Mouse (Mus musculus) spleen, adult 2 months (tissue): ENCODE results near the gene Hdac5. TPM values are rescaled to one million over a fixed set of nuclear protein-coding genes. Genes with fewer than 3 reads are reported as not detected.
A peak's percentile ranks its signal among the peaks of the same experiment; 100 is the strongest.

ENCODE experiments used
- DNase-seq, 2 experiments: peaks; one replicate each; pipeline versions ENCODE4 v3.0.0 to v3.0.0-alpha.2; 2012 to 2021; ENCODE audit warnings: low spot score in 2 of 2, low read depth in 1 of 2
- H3K27ac ChIP-seq: fragments of 200-500 bp; 2 replicates; pipeline ENCODE4 v1.5.1; 2012; ENCODE audit warnings: low read length, inconsistent platforms; ENCODE audit not compliant: insufficient read depth
- H3K27me3 ChIP-seq: fragments of 200-500 bp; 2 replicates; pipeline ENCODE4 v1.6.1; 2012; ENCODE audit warnings: mild to moderate bottlenecking, moderate library complexity, low read length, inconsistent platforms; ENCODE audit not compliant: control insufficient read depth, insufficient read depth
- H3K36me3 ChIP-seq: fragments of 200-500 bp; 2 replicates; pipeline ENCODE4 v1.6.1; 2012; ENCODE audit warnings: mild to moderate bottlenecking, low read length, inconsistent platforms; ENCODE audit not compliant: control insufficient read depth, insufficient read depth
- H3K4me1 ChIP-seq: fragments of 200-500 bp; 2 replicates; pipeline ENCODE4 v1.6.1; 2011; ENCODE audit warnings: inconsistent platforms; ENCODE audit not compliant: control insufficient read depth, insufficient read depth, insufficient read length
- H3K4me3 ChIP-seq: fragments of 200-500 bp; 2 replicates; pipeline ENCODE4 v1.5.1; 2011; ENCODE audit warnings: mild to moderate bottlenecking, inconsistent platforms; ENCODE audit not compliant: insufficient read depth, insufficient read length; ENCODE audit errors: extremely low read depth
- CTCF ChIP-seq: fragments of 200-500 bp; IDR thresholded peaks from 2 replicates; pipeline ENCODE4 v1.5.1; 2011; ENCODE audit warnings: mild to moderate bottlenecking, inconsistent platforms; ENCODE audit not compliant: insufficient read depth, insufficient read length, insufficient replicate concordance; ENCODE audit errors: extremely low read depth
- POLR2A ChIP-seq: fragments of 200-500 bp; IDR thresholded peaks from 2 replicates; pipeline ENCODE4 v1.6.1; 2011; ENCODE audit warnings: low read depth, low read length, inconsistent platforms
- WGBS: fragments of 180-500 bp; shearing (Covaris S2); methylation state at CpG from one replicate; pipeline ENCODE4 v1.1.7; 2018; 5-methylcytosine and 5-hydroxymethylcytosine counted together
- polyA plus RNA-seq: library from polyadenylated mRNA; depleted of rRNA; stranded (reverse); fragments of >200 nt; gene quantifications from 2 replicates; pipeline ENCODE4 v1.2.3, GENCODE M21; 2012

The Hdac5 gene
- polyA plus RNA-seq, 1 experiment: 71.9 TPM

- Histone ChIP-seq H3K27me3 (no peaks in the 10 kb centered on the region), H3K27ac (no peak overlapping the region), H3K4me1 (no peaks in the 10 kb centered on the region), H3K36me3 (no peaks in the 10 kb centered on the region), H3K4me3 (no peak overlapping the region)
- WGBS: 93% methylated on average over 8 of the region's 8 CpGs
- TF ChIP-seq POLR2A: no peak
- TF ChIP-seq CTCF: no peak
- no peak for DNase-seq
Measured at GRCm38 (mm10) chr11:102266631-102267355, 36.8 kb upstream of the Hdac5 start.

DNA sequence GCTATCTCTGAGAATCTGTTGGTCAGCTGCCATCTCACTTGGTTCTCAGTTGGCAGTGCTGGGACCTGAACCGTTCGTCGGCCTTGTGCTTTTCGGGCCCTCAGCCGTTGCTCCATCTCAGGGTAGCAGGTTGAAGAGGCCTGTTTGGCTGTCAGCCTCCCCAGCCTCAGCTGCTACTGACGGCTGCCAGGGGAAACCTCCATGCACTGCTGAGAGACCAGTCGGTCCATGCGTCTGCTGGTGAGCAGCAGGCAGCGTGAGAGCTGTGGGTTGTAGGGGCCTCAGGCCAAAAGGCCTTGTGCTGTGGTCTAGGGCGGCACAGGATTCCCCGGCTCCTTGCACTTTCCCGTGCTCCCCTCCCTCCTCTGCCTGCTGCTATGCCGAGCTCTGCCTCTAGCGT, 35.9 kb upstream of the Hdac5 start:
- no peaks in the 10 kb centered on the region for H3K36me3 ChIP-seq
- H3K4me1 ChIP-seq: no peaks in the 10 kb centered on the region
- no peaks in the 10 kb centered on the region for H3K27me3 ChIP-seq
- no peak for DNase-seq
- 92% methylated on average over 14 of the region's 14 CpGs for WGBS
- no peak overlapping the region for H3K27ac ChIP-seq
- TF ChIP-seq POLR2A: no peak
- no peak for TF ChIP-seq CTCF
- no peak overlapping the region for H3K4me3 ChIP-seq

- no peak for DNase-seq
- Histone ChIP-seq H3K4me1 (no peaks in the 10 kb centered on the region), H3K4me3 (no peak overlapping the region), H3K36me3 (no peaks in the 10 kb centered on the region), H3K27me3 (no peaks in the 10 kb centered on the region), H3K27ac (no peak overlapping the region)
- WGBS: 95% methylated on average over 7 of the region's 7 CpGs
- no peak for TF ChIP-seq POLR2A
- no peak for TF ChIP-seq CTCF
Measured at GRCm38 (mm10) chr11:102263211-102263610, 33.2 kb upstream of the Hdac5 start.

DNA sequence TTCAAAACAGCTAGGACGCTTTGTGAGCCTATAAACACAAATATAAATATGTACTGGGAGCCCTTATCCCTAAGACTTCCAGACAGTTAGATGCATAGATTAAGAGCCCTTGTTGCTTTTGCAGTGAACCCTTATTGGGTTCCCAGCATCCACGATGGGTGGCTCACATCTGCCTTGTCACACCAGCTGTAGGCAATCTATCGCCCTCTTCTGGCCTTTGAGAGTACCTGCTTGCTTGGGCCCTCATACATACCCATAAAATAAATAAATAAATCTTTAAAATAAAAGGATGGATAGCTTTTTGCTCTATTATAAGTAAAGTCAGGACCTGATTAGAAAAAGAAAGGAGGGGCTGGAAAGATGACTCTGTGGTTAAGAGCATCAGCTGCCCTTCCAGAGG, 28.6 kb upstream of the Hdac5 start:
- H3K36me3 ChIP-seq: no peaks in the 10 kb centered on the region
- WGBS: 91% methylated on average over 3 of the region's 3 CpGs
- H3K27ac ChIP-seq: no peak overlapping the region
- no peak overlapping the region for H3K4me3 ChIP-seq
- no peaks in the 10 kb centered on the region for H3K27me3 ChIP-seq
- DNase-seq: no peak
- TF ChIP-seq CTCF: no peak
- no peaks in the 10 kb centered on the region for H3K4me1 ChIP-seq

DNA sequence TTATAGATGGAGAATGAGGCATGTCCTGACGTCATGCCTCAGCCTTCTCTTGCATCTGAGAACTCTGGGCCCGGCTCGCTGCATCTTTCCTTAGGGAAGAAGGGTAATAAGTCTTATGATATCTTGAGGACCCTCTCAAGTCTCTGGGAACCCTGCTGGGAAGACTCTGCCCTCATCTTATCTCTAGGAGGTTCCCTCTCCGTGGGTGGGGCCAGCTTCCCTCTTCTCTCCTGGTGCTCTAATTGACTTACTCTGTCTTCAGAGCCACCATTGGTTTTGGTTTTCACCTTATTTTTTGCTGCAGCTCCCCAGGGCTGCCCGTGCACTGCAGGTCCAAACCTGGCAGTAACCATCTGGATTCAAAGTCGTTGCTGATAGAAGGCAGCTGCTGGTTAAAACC, 28.1 kb upstream of the Hdac5 start:
- Histone ChIP-seq H3K27ac (no peak overlapping the region), H3K4me3 (no peak overlapping the region), H3K36me3 (no peaks in the 10 kb centered on the region), H3K4me1 (no peaks in the 10 kb centered on the region), H3K27me3 (no peaks in the 10 kb centered on the region)
- 89% methylated on average over 6 of the region's 6 CpGs for WGBS
- DNase-seq: no peak
- TF ChIP-seq CTCF (no peak), POLR2A (no peak)

- H3K4me1 ChIP-seq: no peaks in the 10 kb centered on the region
- H3K27me3 ChIP-seq: no peaks in the 10 kb centered on the region
- H3K36me3 ChIP-seq: no peaks in the 10 kb centered on the region
- DNase-seq: no peak
- TF ChIP-seq POLR2A (no peak), CTCF (peak; percentile 16; the same call in 1 of the 2 replicates)
- H3K4me3 ChIP-seq: no peak overlapping the region
- H3K27ac ChIP-seq: no peak overlapping the region
- WGBS: 89% methylated on average over 9 of the region's 9 CpGs
Measured at GRCm38 (mm10) chr11:102257514-102257913, 27.5 kb upstream of the Hdac5 start.

- H3K4me3 ChIP-seq: peak overlapping the region; percentile 60; the same call in 1 of the 2 replicates
- TF ChIP-seq POLR2A (no peak), CTCF (no peak)
- 13% methylated on average over 9 of the region's 9 CpGs for WGBS
Measured at GRCm38 (mm10) chr11:102249351-102250090, 19.6 kb upstream of the Hdac5 start.

More at GRCm38 (mm10) chr11:102249351-102250090, 19.6 kb upstream of the Hdac5 start:
- Histone ChIP-seq H3K4me1 (peaks cover 4% of the 10 kb centered on the region; the same call in 1 of the 2 replicates), H3K27me3 (no peaks in the 10 kb centered on the region), H3K36me3 (no peaks in the 10 kb centered on the region), H3K27ac (no peak overlapping the region)
- no peak for DNase-seq
